Mouse (Mus musculus): ENCODE results near the gene Bmf. TPM values are rescaled to one million over a fixed set of nuclear protein-coding genes. Genes with fewer than 3 reads are reported as not detected.

Gene Bmf
- polyA plus RNA-seq, 1 experiment from 2014 or later: 2.8 TPM

GRCm38 (mm10) chr2:118546798-118547165, 2.7 kb downstream of the Bmf start:
- ATAC-seq (ENCODE audit: low FRiP score, low TSS enrichment) (no peak), DNase-seq (ENCODE audit: low spot score) (no peak)
- no peaks in the 10 kb centered on the region for H3K36me3 ChIP-seq (ENCODE audit: control insufficient read depth, insufficient read depth, low read length)
- H3K27ac ChIP-seq (replicated peaks): peak overlapping the region; percentile 95
- WGBS: 62% methylated on average over 3 of the region's 3 CpGs
- peak overlapping the region; percentile 45; the same call in 1 of the 2 replicates for H3K9ac ChIP-seq (ENCODE audit: low read length)
- H3K4me1 ChIP-seq (replicated peaks; ENCODE audit: control insufficient read depth, insufficient read depth): peaks cover 33% of the 10 kb centered on the region
- TF ChIP-seq CTCF (IDR thresholded peaks at IDR 0.05; ENCODE audit: low read depth): no peak
- no peak for TF ChIP-seq EP300 (optimal IDR thresholded peaks at IDR 0.05)
- H3K4me2 ChIP-seq (replicated peaks; ENCODE audit: low read depth): peak overlapping the region; percentile 83
- H3K9me3 ChIP-seq (ENCODE audit: control insufficient read depth, low read length): no peaks in the 10 kb centered on the region
- no peaks in the 10 kb centered on the region for H3K27me3 ChIP-seq (ENCODE audit: control insufficient read depth, insufficient read depth, low read length)
- H3K4me3 ChIP-seq (ENCODE audit: low read depth, low read length): no peak overlapping the region

- no peak for TF ChIP-seq EP300 (optimal IDR thresholded peaks at IDR 0.05)
- TF ChIP-seq CTCF (IDR thresholded peaks at IDR 0.05; ENCODE audit: low read depth): no peak
- no peak for ATAC-seq (ENCODE audit: low FRiP score, low TSS enrichment)
- WGBS: 19% methylated on average over 5 of the region's 5 CpGs
These were observed 3.2 kb downstream of the Bmf start for GRCm38 (mm10) chr2:118546104-118546797.

GRCm38 (mm10) chr2:118545242-118546103, 4.0 kb downstream of the Bmf start:
- ATAC-seq (ENCODE audit: low FRiP score, low TSS enrichment) (peak; percentile 6; the same call in 1 of the 2 replicates), DNase-seq (ENCODE audit: low spot score) (peak; percentile 92)
- H3K9me3 ChIP-seq (ENCODE audit: control insufficient read depth, low read length): no peaks in the 10 kb centered on the region
- peak; percentile 87 for TF ChIP-seq CTCF (IDR thresholded peaks at IDR 0.05; ENCODE audit: low read depth)
- no peak for TF ChIP-seq EP300 (optimal IDR thresholded peaks at IDR 0.05)
- H3K9ac ChIP-seq (ENCODE audit: low read length): peak overlapping the region; percentile 57
- WGBS: 14% methylated on average over 23 of the region's 23 CpGs
- H3K4me1 ChIP-seq (replicated peaks; ENCODE audit: control insufficient read depth, insufficient read depth): peaks cover 41% of the 10 kb centered on the region
- H3K36me3 ChIP-seq (ENCODE audit: control insufficient read depth, insufficient read depth, low read length): 0 out of 2 replicates have a peak, but pooled peaks cover 2% of the 10 kb centered on the region
- peak overlapping the region; percentile 83 for H3K4me2 ChIP-seq (replicated peaks; ENCODE audit: low read depth)
- H3K27ac ChIP-seq (replicated peaks): peak overlapping the region; percentile 95
- H3K27me3 ChIP-seq (ENCODE audit: control insufficient read depth, insufficient read depth, low read length): no peaks in the 10 kb centered on the region
- no peak overlapping the region for H3K4me3 ChIP-seq (ENCODE audit: low read depth, low read length)

More at GRCm38 (mm10) chr2:118546104-118546797, 3.2 kb downstream of the Bmf start:
- Histone ChIP-seq H3K27ac (replicated peaks) (peak overlapping the region; percentile 95), H3K9me3 (ENCODE audit: control insufficient read depth, low read length) (no peaks in the 10 kb centered on the region), H3K27me3 (ENCODE audit: control insufficient read depth, insufficient read depth, low read length) (no peaks in the 10 kb centered on the region), H3K4me1 (replicated peaks; ENCODE audit: control insufficient read depth, insufficient read depth) (peaks cover 35% of the 10 kb centered on the region), H3K4me2 (replicated peaks; ENCODE audit: low read depth) (peak overlapping the region; percentile 83), H3K36me3 (ENCODE audit: control insufficient read depth, insufficient read depth, low read length) (0 out of 2 replicates have a peak, but pooled peaks cover 2% of the 10 kb centered on the region), H3K4me3 (ENCODE audit: low read depth, low read length) (no peak overlapping the region), H3K9ac (ENCODE audit: low read length) (peak overlapping the region; percentile 45)
- DNase-seq (ENCODE audit: low spot score): no peak

GRCm38 (mm10) chr2:118543893-118544799, 5.3 kb downstream of the Bmf start:
- Histone ChIP-seq H3K4me3 (ENCODE audit: low read depth, low read length) (peak overlapping the region; percentile 30; the same call in 1 of the 2 replicates), H3K4me2 (replicated peaks; ENCODE audit: low read depth) (peak overlapping the region; percentile 61), H3K27ac (replicated peaks) (peak overlapping the region; percentile 95), H3K9ac (ENCODE audit: low read length) (peak overlapping the region; percentile 57), H3K4me1 (replicated peaks; ENCODE audit: control insufficient read depth, insufficient read depth) (peaks cover 50% of the 10 kb centered on the region), H3K36me3 (ENCODE audit: control insufficient read depth, insufficient read depth, low read length) (0 out of 2 replicates have a peak, but pooled peaks cover 2% of the 10 kb centered on the region), H3K9me3 (ENCODE audit: control insufficient read depth, low read length) (no peaks in the 10 kb centered on the region), H3K27me3 (ENCODE audit: control insufficient read depth, insufficient read depth, low read length) (no peaks in the 10 kb centered on the region)
- peak; percentile 94 for DNase-seq (ENCODE audit: low spot score)
- TF ChIP-seq CTCF (IDR thresholded peaks at IDR 0.05; ENCODE audit: low read depth): peak; percentile 19; the same call in 1 of the 2 replicates
- TF ChIP-seq EP300 (optimal IDR thresholded peaks at IDR 0.05): peak; percentile 80
- ATAC-seq (ENCODE audit: low FRiP score, low TSS enrichment): peak; percentile 87
- WGBS: 4% methylated on average over 23 of the region's 23 CpGs

- Histone ChIP-seq H3K27me3 (ENCODE audit: control insufficient read depth, insufficient read depth, low read length) (no peaks in the 10 kb centered on the region), H3K4me3 (ENCODE audit: low read depth, low read length) (no peak overlapping the region), H3K27ac (replicated peaks) (peak overlapping the region; percentile 95), H3K4me1 (replicated peaks; ENCODE audit: control insufficient read depth, insufficient read depth) (peaks cover 50% of the 10 kb centered on the region), H3K9me3 (ENCODE audit: control insufficient read depth, low read length) (no peaks in the 10 kb centered on the region), H3K9ac (ENCODE audit: low read length) (0 out of 2 replicates have a peak overlapping the region, but pooled peaks have one; percentile 57), H3K4me2 (replicated peaks; ENCODE audit: low read depth) (peak overlapping the region; percentile 61), H3K36me3 (ENCODE audit: control insufficient read depth, insufficient read depth, low read length) (0 out of 2 replicates have a peak, but pooled peaks cover 2% of the 10 kb centered on the region)
- no peak for TF ChIP-seq EP300 (optimal IDR thresholded peaks at IDR 0.05)
- peak; percentile 65 for TF ChIP-seq CTCF (IDR thresholded peaks at IDR 0.05; ENCODE audit: low read depth)
- ATAC-seq (ENCODE audit: low FRiP score, low TSS enrichment) (no peak), DNase-seq (ENCODE audit: low spot score) (no peak)
- WGBS: 77% methylated on average over 1 of the region's 1 CpGs
These were observed 6.4 kb downstream of the Bmf start for GRCm38 (mm10) chr2:118542971-118543573.

Measured in stomach, postnatal 0 days (tissue).